In the genomic region with DNA sequence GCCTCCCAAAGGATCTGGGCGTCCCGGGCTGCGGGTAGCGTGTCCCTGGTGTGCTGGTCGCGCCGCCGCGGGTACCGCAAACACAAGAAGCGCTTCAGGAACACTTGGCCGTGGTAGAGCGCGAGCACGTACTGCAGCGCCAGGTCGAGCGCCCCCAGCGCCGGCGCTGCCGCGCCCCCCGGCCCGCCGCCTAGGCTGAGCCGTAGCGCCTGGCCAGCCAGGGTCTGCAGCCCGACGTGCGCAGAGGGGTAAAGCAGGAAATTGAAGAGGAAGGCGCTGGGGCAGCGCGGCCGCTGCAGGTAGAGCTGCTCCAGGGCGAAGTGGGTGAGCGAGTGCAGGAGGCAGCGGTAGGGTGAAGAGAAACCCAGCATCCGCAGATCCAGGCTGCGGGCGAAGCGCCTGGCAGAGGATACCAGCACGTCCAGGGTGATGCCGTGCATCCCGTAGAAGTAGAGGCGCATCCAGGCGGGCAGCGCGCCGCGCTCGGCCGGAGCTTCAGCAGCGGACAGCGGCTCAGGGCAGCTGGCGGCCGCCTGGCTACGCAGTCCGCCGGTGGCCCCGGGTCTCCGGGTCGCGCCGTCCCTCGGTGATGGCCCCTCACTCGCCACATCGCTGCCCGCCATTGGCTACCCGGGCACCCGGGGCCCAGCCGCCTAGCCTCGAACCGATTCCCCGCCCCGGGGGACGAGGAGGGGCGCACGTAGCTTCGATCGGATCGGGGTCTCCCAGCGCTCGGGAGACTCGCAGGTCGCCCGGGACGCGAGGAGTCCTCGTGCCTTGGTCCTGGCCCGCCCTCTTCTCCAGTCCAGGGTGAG, we compare ENCODE assay signal across 8 mouse cellular contexts. TPM values are rescaled to one million over a fixed set of nuclear protein-coding genes. Genes with fewer than 3 reads are reported as not detected.
DNase-seq lines count a peak whose midpoint lies in the region; ATAC-seq and TF ChIP-seq lines count a peak whose summit lies in the region.

No protein-coding gene starts in this region.

- H3K4me3 ChIP-seq in heart, embryonic 11.5 days (ENCODE audit: low read depth, low read length), result peak overlapping the region; percentile 60
- peak overlapping the region; percentile 58 for H3K4me3 ChIP-seq in liver, adult 2 months (ENCODE audit: insufficient read depth, low read depth, low read length)

- no peaks in the 10 kb centered on the region for H3K79me2 ChIP-seq in liver, adult 2 months (ENCODE audit: control insufficient read depth, insufficient read depth, low read length)

- peak; percentile 61 for ATAC-seq in heart, embryonic 11.5 days (replicated peaks; ENCODE audit: insufficient number of reproducible peaks, low FRiP score, low TSS enrichment)

- peak overlapping the region; percentile 100 for H3K4me2 ChIP-seq in heart, embryonic 11.5 days

- peaks cover 13% of the 10 kb centered on the region for H3K27me3 ChIP-seq in heart, embryonic 11.5 days (ENCODE audit: control insufficient read depth, insufficient read depth, low read length)
- 0 out of 2 replicates have a peak, but pooled peaks cover 4% of the 10 kb centered on the region for H3K27me3 ChIP-seq in liver, adult 2 months (ENCODE audit: control insufficient read depth, insufficient read depth, low read length)

- WGBS in heart, embryonic 11.5 days (ENCODE audit: insufficient replicate concordance), result under 1% methylated on average over 91 of the region's 91 CpGs
- WGBS in liver, adult 2 months, result 3% methylated on average over 85 of the region's 91 CpGs

- no peak for TF ChIP-seq POLR2A in liver, adult 2 months (IDR thresholded peaks at IDR 0.05; ENCODE audit: extremely low read depth, insufficient read depth, low read length)

- H3K36me3 ChIP-seq in heart, embryonic 11.5 days (ENCODE audit: control insufficient read depth, insufficient read depth, low read length), result no peaks in the 10 kb centered on the region
- no peaks in the 10 kb centered on the region for H3K36me3 ChIP-seq in liver, adult 2 months (ENCODE audit: control insufficient read depth, insufficient read depth, low read length)

- no peak overlapping the region for H3K27ac ChIP-seq in heart, embryonic 11.5 days (ENCODE audit: low read depth, low read length)
- no peak overlapping the region for H3K27ac ChIP-seq in liver, adult 2 months (replicated peaks; ENCODE audit: insufficient read depth, low read depth, low read length)

- H3K9ac ChIP-seq in heart, embryonic 11.5 days (ENCODE audit: low read depth, low read length), result peak overlapping the region; percentile 60
- H3K9ac ChIP-seq in liver, adult 2 months (ENCODE audit: low read depth, low read length), result peak overlapping the region; percentile 63

- TF ChIP-seq CTCF in liver, adult 2 months (IDR thresholded peaks at IDR 0.05; ENCODE audit: low read depth, low read length), result no peak

- H3K9me3 ChIP-seq in heart, embryonic 11.5 days (replicated peaks; ENCODE audit: control insufficient read depth, low read length), result no peaks in the 10 kb centered on the region

- peak; percentile 3 to 13 for DNase-seq in spleen, postnatal 10 days (ENCODE audit: low spot score in 2 of 2)
- DNase-seq in spleen, adult 12 weeks (ENCODE audit: low spot score), result no peak
- DNase-seq in embryo, embryonic 10.5 days (ENCODE audit: low spot score), result peak; percentile 74
- DNase-seq in kidney, postnatal 10 days, result peak; percentile 48
- peak; percentile 21 for DNase-seq in liver, adult 2 months (ENCODE audit: extremely low read depth, low read depth, low spot score)
- peak; percentile 34 for DNase-seq in retina, postnatal 7 days (ENCODE audit: low read depth, low spot score)
- DNase-seq in thymus, postnatal 25 days, result no peak

- H3K4me1 ChIP-seq in heart, embryonic 11.5 days (ENCODE audit: control insufficient read depth, insufficient read depth, low read length), result peaks cover 4% of the 10 kb centered on the region; the same call in 1 of the 2 replicates
- peaks cover 6% of the 10 kb centered on the region for H3K4me1 ChIP-seq in liver, adult 2 months (ENCODE audit: control insufficient read depth, insufficient read depth, low read length)

RNA-seq across cellular contexts. Expression of a gene that starts 0.8 kb away (rescaled TPM):
- polyA plus RNA-seq in heart, embryonic 11.5 days (2014; fragmentation: Nextera tagmentation; extraction: Ambion mirVana), result 0.23 and 0.24 TPM in 2 replicates
- 0.60 and 0.65 TPM in 2 replicates for total RNA-seq in liver, adult 2 months (2014; rRNA removed)
- polyA plus RNA-seq in liver, adult 2 months (2012; rRNA removed), result 0.11 and 0.12 TPM in 2 replicates

Comparison
In these comparisons a context has a peak if more than half of its experiments do, and no peak if none do; other contexts are left out.
1. DNase-seq: peak in spleen, postnatal 10 days (2 of 2), embryo, embryonic 10.5 days (single experiment), kidney, postnatal 10 days (single experiment), liver, adult 2 months (single experiment) and retina, postnatal 7 days (single experiment); none in spleen, adult 12 weeks (single experiment) and thymus, postnatal 25 days (single experiment).